In genomic region chr8:11256405-11256804, GRCm38 (mm10) we compare ENCODE assay signal across 13 mouse cellular contexts. TPM values are rescaled to one million over a fixed set of nuclear protein-coding genes. Genes with fewer than 3 reads are reported as not detected.
A peak's percentile ranks its signal among the peaks of the same experiment; 100 is the strongest.
DNase-seq lines count a peak whose midpoint lies in the region; ATAC-seq and TF ChIP-seq lines count a peak whose summit lies in the region.
"Had no signal": no experiment of that assay in that cellular context is flagged by ENCODE, and none has a peak within 500 bp of the region (broad histone marks: within the 10 kb centered on the region; RNA-seq: fewer than 3 reads in every experiment).

No protein-coding gene starts in this region.

- H3K4me3 ChIP-seq in heart, embryonic 16.5 days (ENCODE audit: low read length), result no peak overlapping the region
- H3K4me3 ChIP-seq in kidney, embryonic 16.5 days (ENCODE audit: low read length), result no peak overlapping the region
- no peak overlapping the region for H3K4me3 ChIP-seq in lung, postnatal 0 days (ENCODE audit: low read depth, low read length)
- H3K4me3 ChIP-seq in lung, adult 2 months (replicated peaks; ENCODE audit: extremely low read depth, low read depth, low read length), result no peak overlapping the region
- H3K4me3 ChIP-seq: forebrain, embryonic 10.5 days; liver, embryonic 15.5 days had no signal

- DNase-seq in heart, adult 18-20 months, result no peak
- no peak for DNase-seq in kidney, postnatal 25 days
- DNase-seq in lung, postnatal 0 days (ENCODE audit: low spot score), result no peak
- no peak for DNase-seq in lung, adult 2 months
- no peak for DNase-seq in left cerebral cortex, adult 11 months (ENCODE audit: low spot score)
- DNase-seq: cerebellum, adult 2 months; right cerebral cortex, postnatal 25 days; thymus, postnatal 14 days had no signal

- H3K27me3 ChIP-seq in heart, embryonic 16.5 days (ENCODE audit: control insufficient read depth, insufficient read depth, low read length), result no peaks in the 10 kb centered on the region
- H3K27me3 ChIP-seq in kidney, embryonic 16.5 days (ENCODE audit: insufficient read depth, low read length), result no peaks in the 10 kb centered on the region
- H3K27me3 ChIP-seq in lung, postnatal 0 days (replicated peaks; ENCODE audit: insufficient read depth, low read length), result no peaks in the 10 kb centered on the region
- H3K27me3 ChIP-seq: liver, embryonic 15.5 days had no signal

- H3K9me3 ChIP-seq in heart, embryonic 16.5 days (replicated peaks; ENCODE audit: control insufficient read depth, low read length), result no peaks in the 10 kb centered on the region
- H3K9me3 ChIP-seq in kidney, embryonic 16.5 days (ENCODE audit: low read length), result no peaks in the 10 kb centered on the region
- no peaks in the 10 kb centered on the region for H3K9me3 ChIP-seq in lung, postnatal 0 days (ENCODE audit: low read length)
- H3K9me3 ChIP-seq: forebrain, embryonic 10.5 days; liver, embryonic 15.5 days had no signal

- H3K27ac ChIP-seq in heart, embryonic 16.5 days (ENCODE audit: low read length), result peak overlapping the region; percentile 38
- H3K27ac ChIP-seq in kidney, embryonic 16.5 days (ENCODE audit: low read length), result peak overlapping the region; percentile 92
- peak overlapping the region; percentile 38; the same call in 1 of the 2 replicates for H3K27ac ChIP-seq in lung, postnatal 0 days (ENCODE audit: low read length)
- H3K27ac ChIP-seq: forebrain, embryonic 10.5 days; liver, embryonic 15.5 days had no signal

- no peak for TF ChIP-seq EP300 in lung, postnatal 0 days (IDR thresholded peaks at IDR 0.05)

- no peaks in the 10 kb centered on the region for H3K36me3 ChIP-seq in heart, embryonic 16.5 days (ENCODE audit: control insufficient read depth, insufficient read depth)
- H3K36me3 ChIP-seq in kidney, embryonic 16.5 days (ENCODE audit: insufficient read depth, low read length), result no peaks in the 10 kb centered on the region
- H3K36me3 ChIP-seq in lung, postnatal 0 days (ENCODE audit: insufficient read depth, low read length), result no peaks in the 10 kb centered on the region
- H3K36me3 ChIP-seq: forebrain, embryonic 10.5 days; liver, embryonic 15.5 days had no signal

- no peak overlapping the region for H3K4me2 ChIP-seq in heart, embryonic 16.5 days (ENCODE audit: low read depth, low read length)
- H3K4me2 ChIP-seq in kidney, embryonic 16.5 days (replicated peaks; ENCODE audit: low read depth, low read length), result no peak overlapping the region
- no peak overlapping the region for H3K4me2 ChIP-seq in lung, postnatal 0 days (replicated peaks; ENCODE audit: low read depth, low read length)
- H3K4me2 ChIP-seq: liver, embryonic 15.5 days; midbrain, embryonic 11.5 days had no signal

- ATAC-seq in heart, embryonic 16.5 days (replicated peaks; ENCODE audit: extremely low read depth, insufficient read depth, low FRiP score), result no peak
- peak; percentile 20 for ATAC-seq in kidney, embryonic 16.5 days (ENCODE audit: low FRiP score, low TSS enrichment)
- ATAC-seq in lung, postnatal 0 days, result no peak

- peaks cover 62% of the 10 kb centered on the region for H3K4me1 ChIP-seq in heart, embryonic 16.5 days (ENCODE audit: control insufficient read depth, insufficient read depth, low read length)
- H3K4me1 ChIP-seq in kidney, embryonic 16.5 days (ENCODE audit: insufficient read depth, low read length), result peaks cover 94% of the 10 kb centered on the region
- H3K4me1 ChIP-seq in lung, postnatal 0 days (ENCODE audit: insufficient read depth, low read depth, low read length), result peaks cover 59% of the 10 kb centered on the region
- peaks cover 47% of the 10 kb centered on the region for H3K4me1 ChIP-seq in lung, adult 2 months (ENCODE audit: control insufficient read depth, insufficient read depth, low read length)

- no peak overlapping the region for H3K9ac ChIP-seq in heart, embryonic 16.5 days (ENCODE audit: low read length)
- H3K9ac ChIP-seq in kidney, embryonic 16.5 days (replicated peaks; ENCODE audit: low read length), result no peak overlapping the region
- no peak overlapping the region for H3K9ac ChIP-seq in lung, postnatal 0 days (replicated peaks; ENCODE audit: low read depth)
- H3K9ac ChIP-seq: liver, embryonic 15.5 days had no signal

- no peak for TF ChIP-seq POLR2A in lung, adult 2 months (IDR thresholded peaks at IDR 0.05; ENCODE audit: borderline replicate concordance, extremely low read depth, low read depth, low read length)

- no peak for TF ChIP-seq CTCF in lung, postnatal 0 days (IDR thresholded peaks at IDR 0.05)
- TF ChIP-seq CTCF in lung, adult 2 months (IDR thresholded peaks at IDR 0.05; ENCODE audit: insufficient read depth, low read length), result no peak

- WGBS in heart, embryonic 16.5 days, result 77% methylated on average over 7 of the region's 7 CpGs
- 21% methylated on average over 7 of the region's 7 CpGs for WGBS in kidney, embryonic 16.5 days
- 61% methylated on average over 7 of the region's 7 CpGs for WGBS in lung, postnatal 0 days
- WGBS in lung, adult 2 months, result 69% methylated on average over 7 of the region's 7 CpGs

RNA-seq across cellular contexts. Expression of gene Col4a2, which starts 56.2 kb away (rescaled TPM):
- 80.1 and 105 TPM in 2 replicates for polyA plus RNA-seq in heart, embryonic 16.5 days (2015; fragmentation: Nextera tagmentation; extraction: Ambion mirVana)
- total RNA-seq in heart, adult 18-20 months (2021), result 100 to 1,000 TPM; 127 to 140 TPM
- polyA plus RNA-seq in kidney, embryonic 16.5 days (2015; fragmentation: Nextera tagmentation; extraction: Ambion mirVana), result 121 and 126 TPM in 2 replicates
- 183 and 189 TPM in 2 replicates for polyA plus RNA-seq in lung, postnatal 0 days (2015; fragmentation: Nextera tagmentation; extraction: Ambion mirVana)
- 219 and 237 TPM in 2 replicates for polyA plus RNA-seq in lung, adult 2 months (2012; rRNA removed)

RNA-seq across cellular contexts. Expression of gene Col4a1, which starts 56.2 kb away (rescaled TPM):
- polyA plus RNA-seq in heart, embryonic 16.5 days (2015; fragmentation: Nextera tagmentation; extraction: Ambion mirVana), result 213 and 274 TPM in 2 replicates
- 100 to 1,000 TPM; 217 to 274 TPM for total RNA-seq in heart, adult 18-20 months (2021)
- 382 and 440 TPM in 2 replicates for polyA plus RNA-seq in kidney, embryonic 16.5 days (2015; fragmentation: Nextera tagmentation; extraction: Ambion mirVana)
- polyA plus RNA-seq in lung, postnatal 0 days (2015; fragmentation: Nextera tagmentation; extraction: Ambion mirVana), result 346 and 376 TPM in 2 replicates
- 556 and 580 TPM in 2 replicates for polyA plus RNA-seq in lung, adult 2 months (2012; rRNA removed)

Comparison
In these comparisons a context has a peak if more than half of its experiments do, and no peak if none do; other contexts are left out.
1. H3K27ac ChIP-seq: peak in every context shown above with its lines; median percentile 92 in kidney, embryonic 16.5 days; 38 in heart, embryonic 16.5 days; 38 in lung, postnatal 0 days.